Mouse (Mus musculus) adrenal gland, postnatal 25 days (tissue): Measurements from ENCODE around the gene Cyp4f39. TPM values are rescaled to one million over a fixed set of nuclear protein-coding genes. Genes with fewer than 3 reads are reported as not detected.
"Not testable (repeated sequence)": the region's sequence is repeated elsewhere in the genome, so short reads cannot be mapped to it uniquely, and the experiment has no call there.

Experiments
- DNase-seq: peaks from one replicate; pipeline ENCODE4 v3.0.0; 2021; ENCODE audit warnings: mixed read lengths
- total RNA-seq: library from RNA; stranded (reverse); gene quantifications from 2 replicates; pipeline ENCODE4 v1.2.3, GENCODE M21; 2021

The Cyp4f39 gene
- total RNA-seq, 1 experiment from 2014 or later, result not detected

- no peak for DNase-seq
Observed at GRCm38 (mm10) chr17:32474954-32475560, 22.5 kb downstream of the Cyp4f39 start.

DNA sequence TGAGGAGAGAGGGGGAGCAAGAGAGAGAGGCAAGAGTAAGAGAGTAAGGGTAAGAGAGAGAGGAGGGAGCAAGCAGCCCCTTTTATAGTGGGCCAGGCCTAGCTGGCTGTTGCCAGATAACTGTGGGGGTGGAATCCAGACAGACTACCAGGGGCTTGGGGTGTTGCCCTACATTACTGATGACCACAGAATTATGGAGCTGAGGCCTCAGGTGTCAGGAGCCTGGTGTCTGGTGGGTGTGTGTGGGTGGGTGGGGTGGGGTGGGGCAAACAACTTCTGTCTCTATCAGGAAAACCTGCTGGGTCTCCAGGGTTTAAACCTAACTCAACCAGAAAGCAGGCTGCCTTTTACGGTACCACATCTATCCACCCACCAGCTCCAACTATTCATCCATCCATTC lies 24.7 kb downstream of the Cyp4f39 start:
- DNase-seq, result no peak

DNA sequence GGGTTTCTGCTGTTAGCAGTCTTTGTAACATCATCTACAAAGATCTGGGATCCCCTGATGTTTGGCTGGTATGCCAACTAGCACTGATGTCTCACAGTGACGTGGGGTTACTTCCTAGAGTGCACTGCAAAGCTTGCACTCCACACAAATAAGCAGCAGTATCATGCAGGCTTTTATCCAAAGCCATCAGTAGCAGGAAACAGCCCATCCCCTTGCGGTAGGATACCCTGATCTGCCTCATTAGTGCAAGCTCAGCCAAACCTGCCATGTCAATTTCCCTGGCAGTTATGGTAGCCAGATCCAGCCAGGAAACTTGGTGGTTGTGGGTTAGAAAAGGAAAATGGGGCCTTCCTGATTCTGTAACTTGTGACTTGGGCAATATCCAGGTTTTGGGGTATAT lies 26.2 kb downstream of the Cyp4f39 start:
- DNase-seq, result no peak

- DNase-seq, result peak; percentile 7
Observed at GRCm38 (mm10) chr17:32479554-32480506, 27.3 kb downstream of the Cyp4f39 start.

DNA sequence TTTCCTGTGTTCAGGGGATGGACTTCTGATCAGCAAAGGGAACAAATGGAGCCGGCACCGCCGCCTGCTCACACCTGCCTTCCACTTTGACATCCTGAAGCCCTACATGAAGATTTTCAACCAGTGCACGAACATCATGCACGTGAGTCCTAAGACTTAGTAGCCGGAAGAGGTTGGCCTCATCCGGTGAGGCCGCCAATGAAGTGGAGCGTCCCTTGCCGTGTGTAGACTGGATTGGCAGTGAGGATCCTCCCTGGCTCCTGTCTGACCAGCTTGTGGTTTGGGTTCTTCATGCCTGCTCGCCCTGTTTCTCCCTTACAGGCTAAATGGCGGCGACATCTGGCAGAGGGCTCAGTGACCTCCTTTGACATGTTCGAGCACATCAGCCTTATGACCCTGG lies 29.2 kb downstream of the Cyp4f39 start:
- DNase-seq, result no peak

GRCm38 (mm10) chr17:32483200-32483599 lies 30.7 kb downstream of the Cyp4f39 start:
- DNase-seq, result peak; percentile 94

DNA sequence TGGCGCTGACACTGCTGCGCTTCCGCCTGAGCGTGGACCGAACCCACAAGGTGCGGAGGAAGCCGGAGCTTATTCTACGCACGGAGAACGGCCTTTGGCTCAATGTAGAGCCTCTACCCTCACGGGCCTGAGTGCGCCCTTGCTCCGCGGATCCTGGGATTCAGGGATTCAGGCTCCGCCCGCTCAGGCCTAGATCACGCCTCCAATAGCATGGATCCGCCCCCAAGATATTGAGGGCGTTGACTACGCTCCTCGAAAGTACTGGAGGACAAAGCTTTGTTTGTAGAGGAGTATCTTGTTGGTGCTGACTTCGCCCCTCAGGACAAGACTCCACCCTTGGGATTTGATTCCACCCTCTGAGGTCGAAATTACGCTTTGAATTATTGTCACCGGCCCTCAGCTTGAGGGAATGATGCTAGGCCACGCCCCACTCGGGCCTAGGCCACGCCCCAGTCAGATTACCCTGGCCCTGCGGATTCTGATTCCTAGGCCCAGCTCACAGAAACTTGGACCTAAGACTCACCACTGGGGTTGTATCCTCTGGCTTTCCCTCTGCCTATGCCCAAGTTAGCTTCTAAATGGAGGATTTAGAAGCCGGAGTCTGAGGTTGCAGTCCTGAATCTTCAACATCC lies 39.9 kb downstream of the Cyp4f39 start:
- DNase-seq, result peak; percentile 28

GRCm38 (mm10) chr17:32494601-32495000 lies 42.1 kb downstream of the Cyp4f39 start:
- peak; percentile 53 for DNase-seq

- DNase-seq, result not testable (repeated sequence)
Observed at GRCm38 (mm10) chr17:32500511-32500910, 48.0 kb downstream of the Cyp4f39 start.

GRCm38 (mm10) chr17:32501051-32501450 lies 48.5 kb downstream of the Cyp4f39 start:
- no peak for DNase-seq

DNA sequence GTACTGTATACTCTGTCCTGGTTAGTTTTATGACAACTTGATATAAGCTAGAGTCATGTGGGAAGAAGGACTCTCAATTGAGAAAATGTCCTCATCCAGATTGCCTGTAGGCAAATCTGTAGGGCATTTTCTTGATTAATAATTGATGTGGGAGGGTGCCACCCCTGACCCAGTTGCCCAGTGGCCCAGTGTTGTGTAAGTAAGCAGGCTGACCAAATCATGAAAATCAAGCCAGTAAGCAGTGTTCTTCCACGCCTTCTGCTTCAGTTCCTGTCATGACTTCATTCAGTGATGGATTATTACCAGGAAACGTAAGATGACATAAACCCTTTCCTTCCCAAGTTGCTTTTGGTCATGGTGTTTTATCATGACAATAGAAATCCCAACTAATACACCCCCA lies 50.6 kb downstream of the Cyp4f39 start:
- DNase-seq, result no peak

- peak; percentile 48 for DNase-seq
Observed at GRCm38 (mm10) chr17:32505851-32506728, 53.6 kb downstream of the Cyp4f39 start, which contains the start of gene Cyp4f17. Gene Cyp4f17 (plus strand): TSS chr17:32506050.

GRCm38 (mm10) chr17:32506729-32507245 lies 54.3 kb downstream of the Cyp4f39 start:
- DNase-seq, result no peak

- no peak for DNase-seq
Observed at GRCm38 (mm10) chr17:32516126-32516525, 63.6 kb downstream of the Cyp4f39 start.

DNA sequence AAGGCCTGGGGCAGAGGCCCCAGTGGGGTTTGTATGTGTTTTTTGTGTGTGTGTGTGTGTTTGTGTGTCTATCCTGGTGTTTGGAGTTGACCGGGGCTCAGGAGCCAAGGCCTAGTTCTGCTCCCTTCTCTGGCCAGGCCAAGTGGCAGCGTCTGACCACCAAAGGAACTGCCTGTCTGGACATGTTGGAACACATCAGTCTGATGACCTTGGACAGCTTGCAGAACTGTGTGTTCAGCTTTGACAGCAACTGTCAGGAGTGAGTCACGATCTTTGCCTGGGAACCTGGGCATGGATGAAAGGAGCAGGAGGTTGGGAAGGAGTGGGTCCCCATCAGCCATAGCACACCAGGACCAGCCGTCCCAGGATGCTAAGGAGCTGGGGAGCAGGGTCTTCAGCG lies 69.5 kb downstream of the Cyp4f39 start:
- peak; percentile 28 for DNase-seq

- no peak for DNase-seq
Observed at GRCm38 (mm10) chr17:32522386-32522785, 69.9 kb downstream of the Cyp4f39 start.

GRCm38 (mm10) chr17:32522816-32523215 lies 70.3 kb downstream of the Cyp4f39 start:
- no peak for DNase-seq

- no peak for DNase-seq
Observed at GRCm38 (mm10) chr17:32523895-32524294, 71.4 kb downstream of the Cyp4f39 start.

DNA sequence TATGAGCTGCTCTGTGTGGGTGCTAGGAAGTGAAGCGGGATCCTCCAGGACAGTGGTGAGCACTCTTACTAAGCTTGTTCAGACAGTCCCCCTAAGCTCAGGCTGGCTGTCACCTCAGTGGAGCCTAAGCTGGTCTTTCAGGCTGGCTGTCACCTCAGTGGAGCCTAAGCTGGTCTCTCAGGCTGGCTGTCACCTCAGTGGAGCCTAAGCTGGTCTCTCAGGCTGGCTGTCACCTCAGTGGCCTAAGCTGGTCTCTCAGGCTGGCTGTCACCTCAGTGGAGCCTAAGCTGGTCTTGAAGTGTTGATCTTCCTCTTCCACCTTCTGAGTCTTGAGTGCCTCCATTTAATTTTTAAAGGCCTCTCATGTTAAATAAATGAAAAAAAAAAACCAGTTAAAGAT lies 73.8 kb downstream of the Cyp4f39 start:
- not testable (repeated sequence) for DNase-seq

GRCm38 (mm10) chr17:32527748-32528147 lies 75.2 kb downstream of the Cyp4f39 start:
- DNase-seq, result no peak
